Mouse (Mus musculus) brain, embryonic 14.5 days (tissue): Measurements from ENCODE around the gene Kcne3. TPM values are rescaled to one million over a fixed set of nuclear protein-coding genes. Genes with fewer than 3 reads are reported as not detected.

Source experiments
- DNase-seq: peaks from one replicate; pipeline ENCODE4 v3.0.0-alpha.2; 2011; ENCODE audit warnings: low read depth
- CTCF ChIP-seq: fragments of 200-500 bp; IDR thresholded peaks from 2 replicates; pipeline ENCODE4 v1.5.1; 2012; ENCODE audit warnings: inconsistent platforms, mild to moderate bottlenecking, moderate library complexity, borderline replicate concordance; ENCODE audit not compliant: insufficient read depth, insufficient read length; ENCODE audit errors: extremely low read depth
- POLR2A ChIP-seq: fragments of 200-500 bp; IDR thresholded peaks from 2 replicates; pipeline ENCODE4 v1.6.1; 2012; ENCODE audit warnings: mild to moderate bottlenecking, inconsistent platforms, borderline replicate concordance; ENCODE audit not compliant: poor library complexity, insufficient read depth, insufficient read length, severe bottlenecking; ENCODE audit errors: extremely low read depth
- polyA plus RNA-seq: library from polyadenylated mRNA; depleted of rRNA; stranded (reverse); fragments of >200 nt; gene quantifications from 2 replicates; pipeline ENCODE4 v1.2.3, GENCODE M21; 2012; rRNA removed

The Kcne3 gene
- polyA plus RNA-seq, 1 experiment: 1.9 TPM

- no peak for TF ChIP-seq CTCF
- peak; percentile 71; the same call in 1 of the 2 replicates for TF ChIP-seq POLR2A
Observed at GRCm38 (mm10) chr7:100227158-100227875, 51.0 kb downstream of the Kcne3 start, which contains the start of gene Pgm2l1. Gene Pgm2l1, plus strand, starts transcription at chr7:100227394.

GRCm38 (mm10) chr7:100227896-100228525 lies 51.7 kb downstream of the Kcne3 start:
- peak; percentile 44 for DNase-seq
- TF ChIP-seq POLR2A (no peak), CTCF (no peak)

More at GRCm38 (mm10) chr7:100227158-100227875, 51.0 kb downstream of the Kcne3 start, which contains the start of gene Pgm2l1:
- peak; percentile 98 for DNase-seq

- DNase-seq: no peak
- TF ChIP-seq POLR2A (no peak), CTCF (no peak)
Observed at GRCm38 (mm10) chr7:100228957-100229356, 52.7 kb downstream of the Kcne3 start.

- TF ChIP-seq CTCF (no peak), POLR2A (no peak)
- no peak for DNase-seq
Observed at GRCm38 (mm10) chr7:100230646-100231045, 54.3 kb downstream of the Kcne3 start.

GRCm38 (mm10) chr7:100231661-100232060 lies 55.4 kb downstream of the Kcne3 start:
- DNase-seq: no peak
- no peak for TF ChIP-seq POLR2A
- no peak for TF ChIP-seq CTCF

- DNase-seq: no peak
- TF ChIP-seq CTCF (no peak), POLR2A (no peak)
Observed at GRCm38 (mm10) chr7:100233681-100234080, 57.4 kb downstream of the Kcne3 start.

Other genes with a start within 250 kb of the Kcne3 start
- gene Rnf169, start 196.1 kb upstream of the Kcne3 start, polyA plus RNA-seq: 6.8 and 10.1 TPM in 2 replicates
- 0.13 and 0.21 TPM in 2 replicates for gene Chrdl2, start 170.3 kb upstream of the Kcne3 start, polyA plus RNA-seq
- 42.1 and 44.6 TPM in 2 replicates for gene Pold3, start 54.9 kb upstream of the Kcne3 start, polyA plus RNA-seq
- 10.6 and 14.0 TPM in 2 replicates for gene Lipt2, start 17.2 kb upstream of the Kcne3 start, polyA plus RNA-seq
- gene Pgm2l1, start 50.9 kb downstream of the Kcne3 start, polyA plus RNA-seq: 26.1 and 43.5 TPM in 2 replicates
- 7.8 and 22.0 TPM in 2 replicates for gene P4ha3, start 109.0 kb downstream of the Kcne3 start, polyA plus RNA-seq
- 38.3 and 40.3 TPM in 2 replicates for gene C2cd3, start 195.7 kb downstream of the Kcne3 start, polyA plus RNA-seq
- 184 and 224 TPM in 2 replicates for gene Ppme1, start 195.8 kb downstream of the Kcne3 start, polyA plus RNA-seq